Mouse (Mus musculus): ENCODE measurements around the gene Eif1ad. TPM values are rescaled to one million over a fixed set of nuclear protein-coding genes. Genes with fewer than 3 reads are reported as not detected.
"Not testable (repeated sequence)": the region's sequence is repeated elsewhere in the genome, so short reads cannot be mapped to it uniquely, and the experiment has no call there.

Eif1ad gene
- total RNA-seq, 2 experiments from 2014 or later = 12.6 to 13.6 TPM

- no peak for DNase-seq
- intact Hi-C loops (cut with DNase I) = no loop called here
Measured at GRCm38 (mm10) chr19:5374177-5374576, 7.6 kb downstream of the Eif1ad start.

DNA sequence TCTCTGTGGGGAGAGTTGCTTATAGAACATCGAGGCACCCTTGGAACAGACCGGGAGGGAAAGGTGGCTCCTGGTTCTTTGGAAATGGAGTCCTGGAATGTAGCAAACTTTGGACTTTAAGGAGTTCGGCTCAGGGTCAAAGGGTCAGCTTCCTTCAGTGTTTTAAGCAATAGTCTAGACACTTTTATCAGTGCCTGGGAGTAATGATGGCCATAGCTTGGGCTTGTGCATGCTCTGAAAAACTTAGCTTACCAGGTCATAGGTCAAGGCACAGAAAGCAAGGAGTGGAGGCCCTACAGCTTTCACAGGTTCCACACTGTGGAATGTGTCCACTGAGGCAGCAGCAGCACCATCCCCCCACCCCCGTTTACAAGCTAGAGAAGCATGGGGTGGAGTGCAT is 8.2 kb downstream of the Eif1ad start:
- DNase-seq = no peak
- intact Hi-C loops (cut with DNase I) = no loop called here

DNA sequence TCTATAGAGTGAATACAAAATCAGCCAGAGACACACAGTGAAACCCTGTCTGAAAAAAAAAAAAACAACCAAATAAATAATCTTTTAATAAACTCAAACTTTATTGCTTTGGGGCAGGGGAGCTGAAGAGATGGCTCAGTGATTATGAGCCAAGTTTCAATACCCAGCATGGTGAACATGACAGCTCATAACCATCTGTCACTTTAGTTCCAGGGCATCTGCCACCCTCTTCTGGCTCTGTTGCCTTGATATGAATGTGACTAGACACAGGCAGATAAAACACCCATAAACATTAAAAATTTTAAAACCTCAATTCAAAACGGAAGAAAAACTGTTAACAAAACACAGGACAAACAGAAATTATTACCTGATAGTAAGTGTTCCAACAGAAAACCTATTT is 10.9 kb downstream of the Eif1ad start:
- intact Hi-C loops (cut with DNase I) = no loop called here
- no peak for DNase-seq

DNA sequence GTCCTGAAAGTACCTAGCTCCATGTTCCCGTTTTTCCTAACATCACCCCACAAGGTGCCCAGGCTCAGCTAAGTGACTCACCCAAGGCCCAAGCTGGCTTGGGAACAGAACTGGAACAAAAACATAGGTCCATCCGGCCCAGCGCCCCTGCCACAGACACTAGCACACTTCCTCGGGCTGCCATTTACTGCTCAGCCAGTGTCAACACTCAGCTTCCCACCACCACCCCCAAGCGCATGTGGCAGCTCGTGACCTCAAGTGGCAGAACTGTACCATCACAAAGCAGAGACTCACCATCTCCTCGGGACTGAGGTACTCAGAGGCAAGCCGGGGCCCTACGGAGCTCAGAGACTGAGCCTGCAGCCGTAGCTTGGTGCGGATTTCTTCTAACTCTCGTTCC is 16.8 kb downstream of the Eif1ad start:
- no peak for DNase-seq
- intact Hi-C loops (cut with DNase I) = no loop called here

GRCm38 (mm10) chr19:5384715-5385114 is 18.2 kb downstream of the Eif1ad start:
- intact Hi-C loops (cut with DNase I) = no loop called here
- no peak for DNase-seq

- no peak for DNase-seq
- intact Hi-C loops (cut with DNase I) = loop anchor here (1.0 kb wide), 1 partner anchor 22 kb away; the partner anchor contains the start of gene Eif1ad
Measured at GRCm38 (mm10) chr19:5388011-5388441, 21.5 kb downstream of the Eif1ad start.

- intact Hi-C loops (cut with DNase I) = loop anchor here (1.0 kb wide), 1 partner anchor 22 kb away; the partner anchor contains the start of gene Eif1ad
- DNase-seq = peak; percentile 88 to 93
Measured at GRCm38 (mm10) chr19:5388588-5389242, 22.2 kb downstream of the Eif1ad start, which contains the start of gene Sart1. Gene Sart1, minus strand, starts transcription at chr19:5388703.

DNA sequence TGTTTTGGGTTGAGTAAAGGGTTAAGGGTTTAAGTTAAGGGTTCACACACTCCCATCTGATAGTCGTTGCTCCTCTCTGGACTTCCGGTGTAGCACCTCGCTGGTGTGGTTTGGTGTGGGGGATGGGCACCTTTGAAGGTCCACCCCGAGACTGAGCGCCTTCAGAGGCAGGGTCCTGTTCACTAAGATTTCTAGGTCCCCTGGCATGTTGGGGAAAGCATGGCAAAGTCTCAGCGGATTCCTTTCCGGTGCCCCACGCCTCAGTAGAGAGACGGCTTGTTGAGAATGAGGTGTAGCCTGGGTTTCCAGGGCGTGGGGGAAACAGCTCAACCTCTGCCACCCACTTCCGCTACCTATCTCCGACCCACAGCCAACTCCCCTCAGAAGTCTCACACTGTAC is 23.1 kb downstream of the Eif1ad start:
- intact Hi-C loops (cut with DNase I) = no loop called here
- DNase-seq = no peak

GRCm38 (mm10) chr19:5390416-5390815 is 23.9 kb downstream of the Eif1ad start:
- no peak for DNase-seq
- intact Hi-C loops (cut with DNase I) = no loop called here

GRCm38 (mm10) chr19:5392892-5393291 is 26.4 kb downstream of the Eif1ad start:
- no peak for DNase-seq

GRCm38 (mm10) chr19:5394168-5394567 is 27.6 kb downstream of the Eif1ad start:
- intact Hi-C loops (cut with DNase I) = no loop called here
- DNase-seq = no peak

More at GRCm38 (mm10) chr19:5392892-5393291, 26.4 kb downstream of the Eif1ad start:
- intact Hi-C loops (cut with DNase I) = no loop called here

- intact Hi-C loops (cut with DNase I) = no loop called here
- DNase-seq = no peak
Measured at GRCm38 (mm10) chr19:5395371-5395770, 28.8 kb downstream of the Eif1ad start.

DNA sequence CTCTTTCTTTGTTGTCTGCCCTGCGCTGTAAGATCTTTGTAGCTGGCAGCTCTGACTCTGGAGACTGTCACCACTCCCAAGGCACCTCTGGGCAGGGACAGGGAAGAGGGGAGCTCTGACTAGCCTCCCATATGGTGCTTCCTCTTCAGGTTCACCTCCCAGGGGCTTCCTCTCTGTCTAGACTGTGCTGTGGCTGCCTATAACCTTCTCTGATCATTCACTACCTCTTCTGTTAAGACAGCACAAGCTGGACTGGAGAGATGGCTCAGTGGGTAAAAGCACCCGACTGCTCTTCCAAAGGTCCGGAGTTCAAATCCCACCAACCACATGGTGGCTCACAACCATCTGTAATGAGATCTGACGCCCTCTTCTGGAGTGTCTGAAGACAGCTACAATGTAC is 34.5 kb downstream of the Eif1ad start:
- DNase-seq; intact Hi-C loops (cut with DNase I): not testable (repeated sequence)

- intact Hi-C loops (cut with DNase I) = no loop called here
- DNase-seq = no peak
Measured at GRCm38 (mm10) chr19:5402293-5402692, 35.8 kb downstream of the Eif1ad start, which contains the start of gene Tsga10ip. Gene Tsga10ip, minus strand, starts transcription at chr19:5402526.

- intact Hi-C loops (cut with DNase I) = no loop called here
- DNase-seq = no peak
Measured at GRCm38 (mm10) chr19:5405924-5406323, 39.4 kb downstream of the Eif1ad start.

GRCm38 (mm10) chr19:5406531-5407126 is 40.1 kb downstream of the Eif1ad start:
- intact Hi-C loops (cut with DNase I); DNase-seq: not testable (repeated sequence)

DNA sequence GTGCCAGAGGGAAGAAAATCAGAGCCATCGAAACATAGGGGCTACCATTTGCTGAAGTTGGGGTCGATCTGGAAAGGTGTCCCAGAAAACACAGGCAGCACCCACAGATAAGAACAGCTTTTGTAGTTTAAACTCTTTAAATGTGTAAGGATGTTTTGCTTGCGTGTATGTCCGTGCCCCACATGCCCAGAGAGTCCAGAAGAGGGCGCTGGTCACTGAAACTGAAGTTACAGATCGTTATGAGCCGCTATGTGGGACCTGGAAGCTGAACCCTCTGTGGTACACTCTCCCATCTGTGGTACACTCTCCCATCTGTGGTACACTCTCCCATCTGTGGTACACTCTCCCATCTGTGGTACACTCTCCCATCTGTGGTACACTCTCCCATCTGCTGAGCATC is 40.6 kb downstream of the Eif1ad start:
- intact Hi-C loops (cut with DNase I) = no loop called here
- peak in 1 of 2 experiments; percentile 56 for DNase-seq

- intact Hi-C loops (cut with DNase I) = no loop called here
- no peak for DNase-seq
Measured at GRCm38 (mm10) chr19:5408057-5409001, 41.8 kb downstream of the Eif1ad start.

DNA sequence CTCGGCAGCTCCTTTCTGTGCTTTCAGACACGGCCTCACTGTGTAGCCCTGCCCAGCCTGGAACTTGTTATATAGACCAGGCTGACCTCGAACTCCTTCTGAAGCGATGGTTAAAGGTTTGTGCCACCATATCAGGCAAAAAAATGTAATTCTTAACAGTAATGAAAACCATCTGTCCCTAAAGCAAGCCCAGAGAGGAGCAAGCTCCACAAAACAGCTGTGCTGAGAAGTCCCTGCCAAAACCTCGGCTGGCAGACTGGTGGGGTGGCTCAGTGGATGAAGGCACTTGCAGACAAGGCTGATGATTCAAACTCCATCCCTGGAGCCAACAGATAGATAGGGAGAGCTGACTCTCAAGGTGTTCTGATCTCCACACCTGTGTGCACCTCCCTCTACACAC is 42.5 kb downstream of the Eif1ad start:
- no peak for DNase-seq
- intact Hi-C loops (cut with DNase I) = no loop called here

DNA sequence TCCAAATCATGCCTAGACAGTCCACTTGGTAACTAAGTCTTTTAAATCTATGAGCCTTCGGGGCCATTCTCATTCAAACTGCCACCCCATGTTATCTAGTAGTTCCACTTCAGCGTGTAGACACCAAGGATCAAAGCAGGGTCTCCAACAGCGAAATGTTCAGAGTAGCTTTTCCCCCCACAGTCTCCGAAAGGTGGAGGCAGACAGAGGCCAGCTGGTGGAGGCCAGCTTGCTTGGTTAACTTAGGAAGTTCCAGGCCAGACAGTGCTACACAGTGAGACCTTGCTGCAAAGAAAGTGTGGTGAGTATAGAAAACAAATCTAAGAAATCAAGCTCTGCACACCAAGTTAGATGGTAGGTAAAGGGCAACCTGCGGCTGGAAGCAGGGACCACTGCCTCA is 44.1 kb downstream of the Eif1ad start:
- intact Hi-C loops (cut with DNase I) = no loop called here

GRCm38 (mm10) chr19:5411961-5412360 is 45.4 kb downstream of the Eif1ad start:
- intact Hi-C loops (cut with DNase I) = no loop called here
- DNase-seq = no peak

More for the DNA sequence above, 44.1 kb downstream of the Eif1ad start:
- no peak for DNase-seq

Measured in gastrocnemius, postnatal 36 days (tissue).